Mouse (Mus musculus): Measurements from ENCODE around the gene Rara.

- TF ChIP-seq CTCF (IDR thresholded peaks at IDR 0.05; ENCODE audit: control insufficient read depth, insufficient read depth, insufficient replicate concordance, low read depth, low read length): no peak
- TF ChIP-seq POLR2A (IDR thresholded peaks at IDR 0.05; ENCODE audit: control insufficient read depth, low read depth, low read length): no peak
Measured at GRCm38 (mm10) chr11:98936170-98936569, 8.6 kb downstream of the Rara start.
